Mouse (Mus musculus): ENCODE measurements around the gene 4930524B15Rik. TPM values are rescaled to one million over a fixed set of nuclear protein-coding genes. Genes with fewer than 3 reads are reported as not detected.
"Not testable (repeated sequence)": the region's sequence is repeated elsewhere in the genome, so short reads cannot be mapped to it uniquely, and the experiment has no call there.

Gene 4930524B15Rik
- polyA plus RNA-seq, 1 experiment from 2014 or later = 0.22 TPM

DNA sequence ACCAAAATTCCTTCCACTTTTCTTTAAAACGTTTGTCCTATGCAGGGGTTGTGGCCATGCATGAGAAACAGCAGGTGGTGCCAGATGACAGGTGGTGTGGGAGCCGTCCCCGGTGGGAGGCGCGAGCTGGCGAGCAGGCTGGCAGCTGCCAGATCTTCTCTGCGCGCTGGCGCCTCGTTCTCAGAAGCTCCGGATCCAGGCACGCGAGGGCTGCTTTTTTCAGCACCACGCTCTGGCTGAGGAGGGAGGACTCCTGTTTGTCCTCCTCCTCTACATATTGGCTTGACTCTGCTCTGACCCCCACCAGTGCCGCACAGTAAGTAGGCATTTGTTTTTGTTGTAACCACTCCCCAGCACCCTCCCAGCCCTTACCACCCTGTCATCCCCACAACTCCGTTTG is 34.9 kb downstream of the 4930524B15Rik start, which contains the start of gene Nsg2:
Gene Nsg2 (plus strand): TSS at position 183 of the 400 bp plus-strand sequence.
- peak within 1 kb of the TSS; percentile 53 for H3K4me3 ChIP-seq
- 0% methylated on average over 16 of the region's 16 CpGs for WGBS
- H3K9ac ChIP-seq = peak within 1 kb of the TSS; percentile 94
- peak; percentile 89 for ATAC-seq (ENCODE audit: low read depth)
- H3K27ac ChIP-seq (replicated peaks) = peak within 1 kb of the TSS; percentile 98
- no peaks in the 10 kb centered on the region for H3K9me3 ChIP-seq
- H3K36me3 ChIP-seq = peaks cover 22% of the 10 kb centered on the region
- no peaks in the 10 kb centered on the region for H3K27me3 ChIP-seq
- H3K4me1 ChIP-seq (replicated peaks) = peaks cover 34% of the 10 kb centered on the region
- H3K4me2 ChIP-seq = peak within 1 kb of the TSS; percentile 84

DNA sequence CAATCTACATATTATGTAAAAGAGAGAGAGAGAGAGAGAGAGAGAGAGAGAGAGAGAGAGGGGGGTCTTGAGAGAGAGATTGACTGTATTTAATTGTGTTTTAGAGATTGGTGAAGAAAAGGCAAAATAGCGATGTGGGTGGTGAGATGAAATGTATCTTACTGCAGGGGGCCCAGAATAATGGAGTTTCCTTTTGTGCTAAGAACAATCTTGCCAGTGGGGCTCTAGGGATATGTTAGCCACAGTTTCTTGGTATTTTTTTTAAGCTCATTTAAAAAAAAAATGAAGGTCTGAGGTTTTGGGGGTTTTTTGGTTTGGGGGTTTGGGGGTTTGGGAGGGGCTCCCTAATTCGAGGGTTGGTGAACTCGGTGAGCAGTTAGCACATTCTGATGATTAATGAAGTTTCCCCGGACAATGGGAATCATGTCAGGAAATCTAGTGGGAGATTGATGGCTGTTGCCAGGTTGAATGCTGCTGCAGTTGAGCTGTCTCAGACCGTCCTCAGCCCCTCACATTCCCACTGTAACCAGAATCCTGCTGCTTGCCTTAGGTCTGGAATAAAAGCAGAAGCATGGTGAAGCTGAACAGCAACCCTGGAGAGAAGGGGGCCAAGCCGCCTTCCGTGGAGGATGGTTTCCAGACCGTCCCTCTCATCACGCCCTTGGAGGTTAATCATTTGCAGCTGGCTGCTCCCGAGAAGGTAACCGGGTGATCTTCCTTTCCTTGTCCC is 36.0 kb downstream of the 4930524B15Rik start:
- ATAC-seq (ENCODE audit: low read depth) = no peak
- Histone ChIP-seq H3K36me3 (peaks cover 33% of the 10 kb centered on the region), H3K27me3 (no peaks in the 10 kb centered on the region), H3K4me1 (replicated peaks) (peaks cover 34% of the 10 kb centered on the region), H3K4me2 (peak overlapping the region; percentile 84), H3K4me3 (peak overlapping the region; percentile 53), H3K27ac (replicated peaks) (peak overlapping the region; percentile 98), H3K9ac (peak overlapping the region; percentile 94), H3K9me3 (peaks cover 5% of the 10 kb centered on the region; the same call in 1 of the 2 replicates)
- 1% methylated on average over 11 of the region's 11 CpGs for WGBS

DNA sequence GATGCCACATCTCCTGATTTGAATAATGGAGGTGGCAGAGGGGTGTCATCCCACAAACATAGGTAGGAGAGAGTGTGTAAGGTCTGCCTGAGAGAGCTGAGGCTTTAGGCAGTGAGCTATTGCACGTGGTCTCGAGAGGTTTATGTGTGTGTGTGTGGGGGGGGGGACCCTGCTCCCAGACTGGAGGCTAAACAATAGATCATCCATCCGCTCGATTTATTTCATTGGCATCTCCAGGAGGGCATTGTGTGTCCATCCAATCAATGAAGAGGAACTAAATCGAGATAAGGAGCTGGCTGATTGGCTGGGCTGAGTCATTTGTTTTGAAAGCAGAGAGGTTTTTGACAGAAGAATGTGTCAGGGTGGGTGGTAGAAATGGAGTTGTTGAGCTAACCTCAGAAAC is 37.3 kb downstream of the 4930524B15Rik start:
- peaks cover 39% of the 10 kb centered on the region for H3K4me1 ChIP-seq (replicated peaks)
- peaks cover 12% of the 10 kb centered on the region; the same call in 1 of the 2 replicates for H3K9me3 ChIP-seq
- no peaks in the 10 kb centered on the region for H3K27me3 ChIP-seq
- WGBS = under 1% methylated on average over 5 of the region's 5 CpGs
- H3K4me2 ChIP-seq = peak overlapping the region; percentile 84
- ATAC-seq (ENCODE audit: low read depth) = peak; percentile 77
- H3K27ac ChIP-seq (replicated peaks) = peak overlapping the region; percentile 98
- H3K36me3 ChIP-seq = peaks cover 46% of the 10 kb centered on the region
- peak overlapping the region; percentile 53 for H3K4me3 ChIP-seq
- H3K9ac ChIP-seq = peak overlapping the region; percentile 94

DNA sequence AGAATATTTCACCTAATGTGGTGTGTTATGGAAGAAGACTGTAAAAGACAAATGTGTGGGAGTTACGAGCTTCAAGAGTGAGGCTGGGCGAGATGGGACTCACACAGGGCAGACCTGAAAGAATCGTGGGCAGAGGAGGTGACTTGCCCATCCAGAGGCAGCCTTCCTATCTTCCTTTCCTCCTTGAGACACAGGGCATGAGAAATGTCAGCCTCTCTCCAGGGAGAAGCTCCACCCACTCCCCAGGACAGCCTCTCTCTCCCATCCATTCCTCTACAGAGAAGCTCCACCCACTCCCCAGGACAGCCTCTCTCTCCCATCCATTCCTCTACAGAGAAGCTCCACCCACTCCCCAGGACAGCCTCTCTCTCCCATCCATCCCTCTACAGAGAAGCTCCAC is 42.7 kb downstream of the 4930524B15Rik start:
- H3K27ac ChIP-seq (replicated peaks) = not testable (repeated sequence)
- 95% methylated on average over 3 of the region's 3 CpGs for WGBS

DNA sequence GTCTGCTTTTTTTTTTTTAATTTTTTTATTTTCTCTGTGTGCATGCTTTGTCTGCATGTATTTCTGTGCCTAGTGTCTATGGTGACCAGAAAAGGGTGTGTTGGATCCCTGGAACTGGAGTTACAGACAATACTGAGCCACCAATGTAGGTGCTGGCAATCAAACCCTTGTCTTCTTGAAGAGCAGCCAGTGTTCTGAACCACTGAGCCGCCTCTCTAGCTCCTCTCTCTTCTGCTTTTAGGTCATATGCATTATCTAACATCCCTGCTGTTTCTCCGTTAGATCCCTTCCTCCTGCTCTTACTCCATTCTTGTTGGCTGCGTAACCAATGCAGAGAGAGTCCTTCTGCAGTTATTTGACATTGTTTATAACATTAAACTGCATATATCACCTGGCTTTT is 43.5 kb downstream of the 4930524B15Rik start:
- peak overlapping the region; percentile 6; the same call in 1 of the 2 replicates for H3K9ac ChIP-seq
- H3K27ac ChIP-seq (replicated peaks) = no peak overlapping the region; the same call in 1 of the 2 replicates
- peaks cover 59% of the 10 kb centered on the region for H3K36me3 ChIP-seq
- 68% methylated on average over 3 of the region's 3 CpGs for WGBS
- ATAC-seq (ENCODE audit: low read depth) = no peak
- no peaks in the 10 kb centered on the region for H3K27me3 ChIP-seq
- H3K4me2 ChIP-seq = peak overlapping the region; percentile 39; the same call in 1 of the 2 replicates
- H3K4me1 ChIP-seq (replicated peaks) = peaks cover 73% of the 10 kb centered on the region
- H3K9me3 ChIP-seq = peaks cover 12% of the 10 kb centered on the region; the same call in 1 of the 2 replicates
- H3K4me3 ChIP-seq = no peak overlapping the region

More for the DNA sequence above, 42.7 kb downstream of the 4930524B15Rik start:
- H3K4me1 ChIP-seq (replicated peaks) = peaks cover 76% of the 10 kb centered on the region
- not testable (repeated sequence) for H3K9ac ChIP-seq; H3K27me3 ChIP-seq; H3K4me3 ChIP-seq; ATAC-seq (ENCODE audit: low read depth)
- peaks cover 12% of the 10 kb centered on the region; the same call in 1 of the 2 replicates for H3K9me3 ChIP-seq
- 0 out of 2 replicates have a peak overlapping the region, but pooled peaks have one; percentile 39 for H3K4me2 ChIP-seq
- peaks cover 58% of the 10 kb centered on the region for H3K36me3 ChIP-seq

DNA sequence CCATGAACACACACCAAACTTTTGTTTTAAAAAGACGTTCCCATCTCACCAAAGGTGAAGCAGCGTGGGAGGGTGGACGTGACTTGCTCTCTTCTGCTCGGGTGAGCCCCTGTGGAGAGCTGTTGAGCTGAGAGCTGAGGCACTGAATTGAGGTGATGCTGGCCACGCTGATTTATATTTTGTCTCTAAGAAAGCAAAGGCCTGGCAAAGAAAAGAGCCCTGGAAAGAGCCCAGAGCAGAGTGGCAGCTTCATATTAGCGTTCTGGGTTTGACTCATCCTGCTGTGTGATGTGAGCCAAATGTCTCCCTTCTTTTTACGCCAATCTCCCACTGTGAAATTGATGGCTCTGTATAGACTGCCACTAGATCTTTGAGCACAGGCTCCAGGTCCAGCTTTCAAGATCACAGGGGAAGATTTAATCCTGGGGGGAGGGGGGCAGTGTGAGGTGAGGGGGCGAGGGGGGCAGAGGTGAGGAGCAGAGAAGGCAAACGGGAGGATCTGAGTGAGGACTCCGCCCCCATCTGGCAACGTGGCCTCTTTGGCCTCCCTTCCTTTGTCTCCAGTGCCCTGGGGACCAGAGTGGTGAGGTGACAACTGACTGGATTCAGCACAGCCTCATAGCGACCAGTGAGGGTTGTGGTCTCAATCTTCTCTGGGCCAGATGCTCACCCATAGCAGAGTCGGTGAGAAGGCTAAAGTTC is 44.7 kb downstream of the 4930524B15Rik start:
- WGBS = 4% methylated on average over 13 of the region's 13 CpGs
- peak overlapping the region; percentile 80 for H3K27ac ChIP-seq (replicated peaks)
- H3K4me3 ChIP-seq = no peak overlapping the region; the same call in 1 of the 2 replicates
- peaks cover 71% of the 10 kb centered on the region for H3K4me1 ChIP-seq (replicated peaks)
- H3K4me2 ChIP-seq = peak overlapping the region; percentile 39
- peak overlapping the region; percentile 18; the same call in 1 of the 2 replicates for H3K9ac ChIP-seq
- peaks cover 57% of the 10 kb centered on the region for H3K36me3 ChIP-seq
- peak; percentile 73 for ATAC-seq (ENCODE audit: low read depth)
- H3K27me3 ChIP-seq = no peaks in the 10 kb centered on the region
- peaks cover 12% of the 10 kb centered on the region; the same call in 1 of the 2 replicates for H3K9me3 ChIP-seq

DNA sequence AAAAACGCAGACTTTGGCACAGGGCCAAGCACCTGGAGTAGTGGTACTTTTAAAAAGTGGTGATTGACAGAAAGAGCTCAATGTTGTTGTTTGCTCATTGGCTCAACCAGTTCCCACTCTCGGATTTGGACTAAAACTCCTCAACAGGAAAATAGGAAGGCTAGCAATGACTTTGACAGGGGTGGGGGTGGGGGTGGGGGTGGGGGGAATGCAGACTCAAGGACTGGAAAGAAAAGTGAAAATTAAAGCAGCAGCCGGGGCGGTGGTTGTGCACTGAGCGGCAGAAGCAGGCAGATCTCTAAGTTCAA is 45.2 kb downstream of the 4930524B15Rik start:
- peak overlapping the region; percentile 80 for H3K27ac ChIP-seq (replicated peaks)
- no peaks in the 10 kb centered on the region for H3K27me3 ChIP-seq
- peaks cover 55% of the 10 kb centered on the region for H3K36me3 ChIP-seq
- no peak overlapping the region; the same call in 1 of the 2 replicates for H3K4me3 ChIP-seq
- ATAC-seq (ENCODE audit: low read depth) = peak; percentile 6; the same call in 1 of the 2 replicates
- peaks cover 12% of the 10 kb centered on the region; the same call in 1 of the 2 replicates for H3K9me3 ChIP-seq
- peak overlapping the region; percentile 39 for H3K4me2 ChIP-seq
- 44% methylated on average over 5 of the region's 5 CpGs for WGBS
- H3K9ac ChIP-seq = 0 out of 2 replicates have a peak overlapping the region, but pooled peaks have one; percentile 18
- H3K4me1 ChIP-seq (replicated peaks) = peaks cover 76% of the 10 kb centered on the region

DNA sequence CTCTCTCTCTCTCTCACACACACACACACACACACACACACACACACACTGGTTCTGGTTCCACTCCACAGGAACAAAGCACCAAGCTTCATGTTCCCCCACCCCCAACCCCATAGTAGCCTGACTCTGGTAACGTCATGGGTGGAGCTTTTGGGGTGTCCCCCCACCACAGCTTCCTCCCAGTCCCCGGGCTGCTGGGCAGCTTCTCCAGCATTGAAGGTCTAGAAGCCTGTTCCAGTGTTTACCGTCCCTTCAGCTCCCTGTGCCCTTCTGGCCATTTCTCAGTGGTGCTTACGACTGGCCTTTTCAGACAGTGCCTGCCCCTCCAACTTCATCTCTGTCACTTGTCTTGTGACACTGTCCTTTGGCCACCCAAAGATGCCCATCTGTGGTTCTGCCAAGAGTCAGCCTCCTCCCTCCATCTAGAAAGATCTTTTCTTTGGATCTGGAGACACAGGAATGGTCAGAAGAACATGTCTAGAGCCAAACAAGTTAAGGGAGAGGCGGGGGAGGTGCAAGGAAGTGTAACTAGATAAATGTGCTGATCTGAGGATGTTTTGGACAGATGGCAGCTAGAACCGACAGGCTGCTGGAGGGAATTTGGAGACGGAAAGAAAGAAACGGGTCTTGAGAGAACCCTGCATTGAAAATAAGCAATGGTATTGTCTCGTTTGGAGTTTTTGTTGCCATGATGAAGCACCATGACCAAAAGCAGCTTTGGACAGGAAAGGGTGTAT is 46.6 kb downstream of the 4930524B15Rik start:
- H3K36me3 ChIP-seq = peaks cover 47% of the 10 kb centered on the region
- H3K27me3 ChIP-seq = no peaks in the 10 kb centered on the region
- WGBS = 59% methylated on average over 9 of the region's 9 CpGs
- ATAC-seq (ENCODE audit: low read depth) = no peak
- 0 out of 2 replicates have a peak, but pooled peaks cover under 1% of the 10 kb centered on the region for H3K9me3 ChIP-seq
- peaks cover 89% of the 10 kb centered on the region for H3K4me1 ChIP-seq (replicated peaks)
- no peak overlapping the region for H3K9ac ChIP-seq
- 0 out of 2 replicates have a peak overlapping the region, but pooled peaks have one; percentile 2 for H3K4me2 ChIP-seq
- H3K4me3 ChIP-seq = no peak overlapping the region
- H3K27ac ChIP-seq (replicated peaks) = peak overlapping the region; percentile 42

DNA sequence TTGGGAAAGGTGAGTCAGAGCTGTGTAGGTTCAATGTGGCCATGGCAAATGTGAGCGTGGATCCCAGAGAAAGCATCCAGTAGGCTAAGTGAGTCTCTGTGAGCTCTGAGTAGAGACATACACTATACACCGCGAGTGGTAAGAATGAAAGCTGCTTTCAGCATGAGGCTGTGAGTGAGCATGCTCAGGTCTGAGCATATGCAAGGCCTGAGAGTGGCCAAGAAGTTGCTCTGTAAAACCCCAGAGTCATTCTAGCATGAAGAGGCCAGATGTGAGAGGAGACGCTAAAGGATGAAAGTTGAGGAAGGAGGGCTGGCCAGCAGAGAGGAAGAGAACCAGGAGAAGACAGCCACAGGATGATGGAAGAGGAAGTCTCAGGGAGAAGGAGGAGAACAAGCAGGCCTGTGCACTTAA is 47.6 kb downstream of the 4930524B15Rik start:
- Histone ChIP-seq H3K4me3 (no peak overlapping the region), H3K27ac (replicated peaks) (0 out of 2 replicates have a peak overlapping the region, but pooled peaks have one; percentile 3), H3K4me1 (replicated peaks) (peaks cover 90% of the 10 kb centered on the region), H3K9me3 (no peaks in the 10 kb centered on the region), H3K36me3 (peaks cover 45% of the 10 kb centered on the region), H3K27me3 (no peaks in the 10 kb centered on the region), H3K9ac (no peak overlapping the region), H3K4me2 (no peak overlapping the region)
- no peak for ATAC-seq (ENCODE audit: low read depth)
- WGBS = 87% methylated on average over 4 of the region's 4 CpGs

DNA sequence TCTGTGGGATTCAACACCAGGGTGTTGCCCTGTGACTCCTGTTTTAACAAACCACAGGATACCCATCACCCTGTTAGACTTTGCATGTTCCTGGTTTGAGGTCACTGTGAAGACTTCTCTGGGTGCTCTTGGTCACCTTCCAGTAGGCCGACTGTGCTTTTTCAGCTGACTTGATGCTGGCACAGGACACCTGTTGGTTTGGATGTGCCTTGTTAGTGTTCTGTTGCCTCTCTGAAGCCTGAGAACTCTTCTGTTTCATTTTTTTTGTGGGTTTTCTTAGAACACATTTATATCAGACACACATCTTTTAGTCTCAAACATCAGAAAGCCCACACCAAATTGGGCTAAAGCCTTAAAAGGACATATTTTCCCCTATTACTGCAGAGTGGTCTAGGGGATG is 48.2 kb downstream of the 4930524B15Rik start:
- H3K4me1 ChIP-seq (replicated peaks) = peaks cover 90% of the 10 kb centered on the region
- no peak overlapping the region for H3K27ac ChIP-seq (replicated peaks)
- H3K9ac ChIP-seq = no peak overlapping the region
- ATAC-seq (ENCODE audit: low read depth) = no peak
- no peaks in the 10 kb centered on the region for H3K27me3 ChIP-seq
- 84% methylated on average over 1 of the region's 1 CpGs for WGBS
- H3K9me3 ChIP-seq = no peaks in the 10 kb centered on the region
- H3K4me2 ChIP-seq = no peak overlapping the region
- H3K4me3 ChIP-seq = no peak overlapping the region
- peaks cover 50% of the 10 kb centered on the region for H3K36me3 ChIP-seq

DNA sequence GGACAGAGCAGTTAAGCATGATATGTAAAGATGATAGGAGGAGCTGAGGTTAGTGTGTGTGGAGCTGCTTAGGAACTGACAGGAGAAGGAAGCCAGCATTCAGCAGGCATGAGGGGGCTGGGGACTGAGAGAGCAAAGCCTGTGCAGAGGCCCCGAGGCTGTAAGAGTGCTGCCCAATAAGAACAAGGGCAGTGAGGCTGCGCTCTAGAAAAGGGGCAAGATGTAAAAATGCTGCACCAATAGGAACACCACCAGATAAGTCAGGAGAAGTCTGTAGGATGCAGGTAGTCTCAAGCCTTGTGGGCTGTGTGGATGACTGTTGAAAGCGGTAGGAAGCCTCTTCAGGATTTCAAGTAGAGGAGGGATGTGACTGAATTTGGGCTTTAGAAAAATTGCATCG is 52.8 kb downstream of the 4930524B15Rik start:
- WGBS = 51% methylated on average over 4 of the region's 4 CpGs
- no peak overlapping the region for H3K4me3 ChIP-seq

More for the DNA sequence above, 52.8 kb downstream of the 4930524B15Rik start:
- no peaks in the 10 kb centered on the region for H3K27me3 ChIP-seq
- 0 out of 2 replicates have a peak overlapping the region, but pooled peaks have one; percentile 54 for H3K27ac ChIP-seq (replicated peaks)
- no peak overlapping the region for H3K9ac ChIP-seq
- ATAC-seq (ENCODE audit: low read depth) = no peak
- H3K4me2 ChIP-seq = no peak overlapping the region
- H3K4me1 ChIP-seq (replicated peaks) = peaks cover 89% of the 10 kb centered on the region
- H3K36me3 ChIP-seq = peaks cover 68% of the 10 kb centered on the region
- no peaks in the 10 kb centered on the region for H3K9me3 ChIP-seq
